Mouse (Mus musculus) layer of hippocampus, adult 11-12 months (tissue): Measurements from ENCODE around the gene Vil1.

Experiments used
- DNase-seq: peaks from one replicate; pipeline ENCODE4 v3.0.0; 2022; ENCODE audit warnings: low spot score

The Vil1 gene

GRCm38 (mm10) chr1:74408589-74409504 lies at the start of gene Vil1:
Gene Vil1 (plus strand): TSS chr1:74409376.
- no peak for DNase-seq

GRCm38 (mm10) chr1:74359952-74360517 lies 49.1 kb upstream of the Vil1 start:
- no peak for DNase-seq

- peak; percentile 90 for DNase-seq
These were observed 47.4 kb upstream of the Vil1 start, which contains the start of gene Catip for GRCm38 (mm10) chr1:74361812-74362211. Gene Catip (plus strand): TSS chr1:74362108.

GRCm38 (mm10) chr1:74362325-74363229 lies 46.6 kb upstream of the Vil1 start:
- no peak for DNase-seq

- DNase-seq: no peak
These were observed 45.7 kb upstream of the Vil1 start for GRCm38 (mm10) chr1:74363437-74363836.

- no peak for DNase-seq
These were observed 44.9 kb upstream of the Vil1 start for GRCm38 (mm10) chr1:74364270-74364669.

GRCm38 (mm10) chr1:74367886-74368645 lies 41.1 kb upstream of the Vil1 start:
- peak; percentile 61 for DNase-seq

GRCm38 (mm10) chr1:74370040-74370439 lies 39.1 kb upstream of the Vil1 start:
- no peak for DNase-seq

- no peak for DNase-seq
These were observed 35.8 kb upstream of the Vil1 start for GRCm38 (mm10) chr1:74373372-74373771.

GRCm38 (mm10) chr1:74374980-74375379 lies 34.2 kb upstream of the Vil1 start, which contains the start of gene Slc11a1:
Gene Slc11a1 (plus strand): TSS chr1:74375195.
- peak; percentile 58 for DNase-seq

GRCm38 (mm10) chr1:74375561-74375960 lies 33.6 kb upstream of the Vil1 start:
- DNase-seq: no peak

- DNase-seq: no peak
These were observed 32.8 kb upstream of the Vil1 start for GRCm38 (mm10) chr1:74376396-74376795.

- DNase-seq: no peak
These were observed 30.1 kb upstream of the Vil1 start for GRCm38 (mm10) chr1:74379058-74379504.

GRCm38 (mm10) chr1:74380484-74380883 lies 28.7 kb upstream of the Vil1 start:
- no peak for DNase-seq

- no peak for DNase-seq
These were observed 27.6 kb upstream of the Vil1 start for GRCm38 (mm10) chr1:74381588-74382021.

GRCm38 (mm10) chr1:74383385-74383784 lies 25.8 kb upstream of the Vil1 start:
- no peak for DNase-seq

- no peak for DNase-seq
These were observed 24.7 kb upstream of the Vil1 start for GRCm38 (mm10) chr1:74384525-74384924.

- DNase-seq: no peak
These were observed 24.1 kb upstream of the Vil1 start for GRCm38 (mm10) chr1:74385064-74385463.

- no peak for DNase-seq
These were observed 23.6 kb upstream of the Vil1 start for GRCm38 (mm10) chr1:74385531-74385930.

GRCm38 (mm10) chr1:74386363-74386713 lies 22.8 kb upstream of the Vil1 start:
- DNase-seq: no peak

- DNase-seq: peak; percentile 94
These were observed 22.3 kb upstream of the Vil1 start for GRCm38 (mm10) chr1:74386714-74387385.
